Mouse (Mus musculus): ENCODE measurements around the gene Asap3.

DNA sequence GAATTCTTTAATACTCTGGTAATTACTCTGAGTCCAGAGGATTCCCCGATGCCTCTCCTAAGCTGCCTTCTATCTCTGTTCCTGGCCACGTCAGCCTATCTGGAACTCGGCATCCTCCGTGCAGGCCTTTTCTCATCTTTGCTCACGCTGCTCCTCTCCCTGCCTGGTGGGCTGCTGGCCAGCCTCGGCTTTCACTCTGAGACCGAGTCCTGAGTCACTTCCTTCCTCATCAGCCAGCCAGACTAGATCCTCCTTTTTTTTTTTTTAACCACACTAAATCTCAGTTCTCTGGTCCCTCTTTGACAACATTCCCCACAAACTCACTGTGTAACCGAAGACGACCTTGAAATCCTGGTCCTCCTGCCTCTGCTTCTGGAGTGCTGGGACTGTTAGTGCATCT is 20.8 kb upstream of the Asap3 start:
- TF ChIP-seq POLR2A (IDR thresholded peaks at IDR 0.05; ENCODE audit: insufficient read depth, low read depth, low read length) (0 out of 2 replicates have a peak, but pooled peaks have one; percentile 31), CTCF (IDR thresholded peaks at IDR 0.05) (no peak), EP300 (IDR thresholded peaks at IDR 0.05; ENCODE audit: insufficient read depth, low read depth, low read length) (0 out of 2 replicates have a peak, but pooled peaks have one; percentile 56)

Measured in heart, adult 2 months (tissue).